Mouse (Mus musculus) ES-Bruce4 (cell line): ENCODE measurements around the gene Exoc3l.

Source experiments
- CTCF ChIP-seq: IDR thresholded peaks from one replicate; pipeline ENCODE4 v1.8.1; 2011; ENCODE audit warnings: low read depth, low read length
- EP300 ChIP-seq: IDR thresholded peaks from 2 replicates; pipeline ENCODE4 v1.6.1; 2011; ENCODE audit warnings: low read depth, low read length; ENCODE audit not compliant: insufficient read depth
- POLR2A ChIP-seq: IDR thresholded peaks from one replicate; pipeline ENCODE4 v1.8.1; 2011; ENCODE audit warnings: low read length; ENCODE audit not compliant: insufficient read depth

GRCm38 (mm10) chr8:105266775-105267174 lies 29.1 kb downstream of the Exoc3l start:
- TF ChIP-seq CTCF (no peak), EP300 (no peak), POLR2A (no peak)
